Mouse (Mus musculus): ENCODE data around the gene Map4k3. TPM values are rescaled to one million over a fixed set of nuclear protein-coding genes. Genes with fewer than 3 reads are reported as not detected.
"Not testable (repeated sequence)": the region's sequence is repeated elsewhere in the genome, so short reads cannot be mapped to it uniquely, and the experiment has no call there.

Map4k3 gene
- polyA plus RNA-seq, 1 experiment = 38.0 TPM

- DNase-seq = no peak
- no peak overlapping the region for H3K4me3 ChIP-seq (replicated peaks; ENCODE audit: extremely low read depth, low read depth, low read length)
- TF ChIP-seq POLR2A (IDR thresholded peaks at IDR 0.05; ENCODE audit: borderline replicate concordance, extremely low read depth, low read depth, low read length) (no peak), CTCF (IDR thresholded peaks at IDR 0.05; ENCODE audit: insufficient read depth, low read length) (no peak)
- WGBS = 84% methylated on average over 16 of the region's 16 CpGs
- H3K4me1 ChIP-seq (ENCODE audit: control insufficient read depth, insufficient read depth, low read length) = no peaks in the 10 kb centered on the region
These were observed 32.3 kb upstream of the Map4k3 start for GRCm38 (mm10) chr17:80760344-80761145.

GRCm38 (mm10) chr17:80756043-80756442 is 27.8 kb upstream of the Map4k3 start:
- TF ChIP-seq POLR2A (IDR thresholded peaks at IDR 0.05; ENCODE audit: borderline replicate concordance, extremely low read depth, low read depth, low read length) (no peak), CTCF (IDR thresholded peaks at IDR 0.05; ENCODE audit: insufficient read depth, low read length) (no peak)
- Histone ChIP-seq H3K4me3 (replicated peaks; ENCODE audit: extremely low read depth, low read depth, low read length) (no peak overlapping the region), H3K4me1 (ENCODE audit: control insufficient read depth, insufficient read depth, low read length) (peaks cover 3% of the 10 kb centered on the region; the same call in 1 of the 2 replicates)
- WGBS = 65% methylated on average over 5 of the region's 5 CpGs
- DNase-seq = no peak

DNA sequence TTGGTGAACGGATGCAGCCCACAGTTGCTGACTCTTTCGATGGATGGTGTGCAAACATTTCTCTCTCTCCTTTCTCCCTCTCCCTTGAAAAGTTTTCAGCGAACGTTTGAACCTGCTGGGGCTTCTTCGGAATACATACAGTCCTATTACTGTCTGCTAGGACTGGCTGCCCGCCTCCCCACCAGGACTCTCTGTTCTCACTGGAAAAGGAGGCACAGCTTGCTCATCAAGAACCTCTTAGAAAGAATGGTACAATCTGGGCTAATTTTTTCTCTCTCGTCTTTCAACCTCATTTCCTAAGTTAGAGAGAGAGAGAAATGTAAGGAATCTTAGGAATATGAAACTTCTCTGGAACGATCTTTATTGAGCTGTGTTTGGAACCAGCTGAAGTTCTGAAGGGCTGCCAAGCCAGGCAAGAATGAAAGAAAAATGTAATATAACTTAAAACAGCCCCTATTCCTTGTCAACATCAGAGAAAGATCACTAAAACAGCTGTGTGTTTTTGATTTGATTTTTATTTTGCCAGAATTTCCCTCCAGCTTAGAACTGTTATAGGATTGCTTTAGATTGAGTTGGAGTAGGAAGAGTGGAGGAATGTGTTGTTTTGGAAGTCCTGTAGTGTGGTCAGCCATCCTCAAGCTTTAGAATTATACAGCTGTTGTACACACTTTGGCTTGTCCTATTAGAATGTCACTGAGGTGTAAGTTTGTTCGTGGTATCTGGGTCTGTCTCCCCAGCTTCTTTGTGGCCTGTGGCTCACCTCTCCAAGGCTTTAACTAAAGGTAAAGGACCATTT is 27.0 kb upstream of the Map4k3 start:
- Histone ChIP-seq H3K4me1 (ENCODE audit: control insufficient read depth, insufficient read depth, low read length) (peaks cover 3% of the 10 kb centered on the region; the same call in 1 of the 2 replicates), H3K4me3 (replicated peaks; ENCODE audit: extremely low read depth, low read depth, low read length) (no peak overlapping the region)
- DNase-seq = no peak
- TF ChIP-seq POLR2A (IDR thresholded peaks at IDR 0.05; ENCODE audit: borderline replicate concordance, extremely low read depth, low read depth, low read length) (no peak), CTCF (IDR thresholded peaks at IDR 0.05; ENCODE audit: insufficient read depth, low read length) (no peak)
- WGBS = 44% methylated on average over 9 of the region's 9 CpGs

GRCm38 (mm10) chr17:80754589-80754988 is 26.3 kb upstream of the Map4k3 start:
- peaks cover 3% of the 10 kb centered on the region; the same call in 1 of the 2 replicates for H3K4me1 ChIP-seq (ENCODE audit: control insufficient read depth, insufficient read depth, low read length)
- 25% methylated on average over 8 of the region's 8 CpGs for WGBS
- no peak for DNase-seq
- H3K4me3 ChIP-seq (replicated peaks; ENCODE audit: extremely low read depth, low read depth, low read length) = no peak overlapping the region
- TF ChIP-seq CTCF (IDR thresholded peaks at IDR 0.05; ENCODE audit: insufficient read depth, low read length) (no peak), POLR2A (IDR thresholded peaks at IDR 0.05; ENCODE audit: borderline replicate concordance, extremely low read depth, low read depth, low read length) (no peak)

GRCm38 (mm10) chr17:80752466-80752865 is 24.2 kb upstream of the Map4k3 start:
- no peak for TF ChIP-seq CTCF (IDR thresholded peaks at IDR 0.05; ENCODE audit: insufficient read depth, low read length)
- TF ChIP-seq POLR2A (IDR thresholded peaks at IDR 0.05; ENCODE audit: borderline replicate concordance, extremely low read depth, low read depth, low read length) = no peak
- Histone ChIP-seq H3K4me3 (replicated peaks; ENCODE audit: extremely low read depth, low read depth, low read length) (no peak overlapping the region), H3K4me1 (ENCODE audit: control insufficient read depth, insufficient read depth, low read length) (peaks cover 3% of the 10 kb centered on the region; the same call in 1 of the 2 replicates)
- 36% methylated on average over 1 of the region's 1 CpGs for WGBS
- DNase-seq = no peak

GRCm38 (mm10) chr17:80739421-80739820 is 11.1 kb upstream of the Map4k3 start:
- DNase-seq = no peak
- WGBS = 77% methylated on average over 5 of the region's 5 CpGs

DNA sequence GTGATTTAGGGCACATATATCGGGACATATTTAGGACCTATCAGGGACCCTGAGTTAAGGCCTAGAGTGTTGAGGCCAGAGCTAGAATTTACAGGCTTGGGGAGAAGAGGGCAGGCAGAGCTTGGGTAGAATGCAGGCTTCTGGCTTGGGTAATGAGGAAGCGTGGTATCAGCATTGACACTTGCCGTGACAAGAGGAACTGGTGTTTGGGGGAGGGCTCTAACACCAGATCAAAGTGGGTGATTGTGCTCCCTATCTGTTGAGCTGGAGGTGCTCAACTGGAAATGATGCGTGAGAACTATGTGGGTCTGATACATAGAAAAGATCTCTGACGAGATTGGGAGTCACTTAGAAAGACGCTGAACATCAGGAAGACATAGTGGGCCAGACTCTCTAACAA is 6.4 kb upstream of the Map4k3 start:
- H3K4me1 ChIP-seq (ENCODE audit: control insufficient read depth, insufficient read depth, low read length) = no peaks in the 10 kb centered on the region; the same call in 1 of the 2 replicates
- WGBS = 82% methylated on average over 6 of the region's 6 CpGs
- TF ChIP-seq CTCF (IDR thresholded peaks at IDR 0.05; ENCODE audit: insufficient read depth, low read length) (no peak), POLR2A (IDR thresholded peaks at IDR 0.05; ENCODE audit: borderline replicate concordance, extremely low read depth, low read depth, low read length) (no peak)
- no peak for DNase-seq
- H3K4me3 ChIP-seq (replicated peaks; ENCODE audit: extremely low read depth, low read depth, low read length) = no peak overlapping the region

More at GRCm38 (mm10) chr17:80739421-80739820, 11.1 kb upstream of the Map4k3 start:
- no peak for TF ChIP-seq CTCF (IDR thresholded peaks at IDR 0.05; ENCODE audit: insufficient read depth, low read length)
- no peak for TF ChIP-seq POLR2A (IDR thresholded peaks at IDR 0.05; ENCODE audit: borderline replicate concordance, extremely low read depth, low read depth, low read length)
- Histone ChIP-seq H3K4me1 (ENCODE audit: control insufficient read depth, insufficient read depth, low read length) (no peaks in the 10 kb centered on the region), H3K4me3 (replicated peaks; ENCODE audit: extremely low read depth, low read depth, low read length) (no peak overlapping the region)

- DNase-seq = no peak
- WGBS = 80% methylated on average over 12 of the region's 12 CpGs
- TF ChIP-seq CTCF (IDR thresholded peaks at IDR 0.05; ENCODE audit: insufficient read depth, low read length) = no peak
- TF ChIP-seq POLR2A (IDR thresholded peaks at IDR 0.05; ENCODE audit: borderline replicate concordance, extremely low read depth, low read depth, low read length) = no peak
- Histone ChIP-seq H3K4me1 (ENCODE audit: control insufficient read depth, insufficient read depth, low read length) (peaks cover 3% of the 10 kb centered on the region), H3K4me3 (replicated peaks; ENCODE audit: extremely low read depth, low read depth, low read length) (no peak overlapping the region)
These were observed 5.0 kb upstream of the Map4k3 start for GRCm38 (mm10) chr17:80733121-80733800.

GRCm38 (mm10) chr17:80732256-80732655 is 4.0 kb upstream of the Map4k3 start:
- 70% methylated on average over 4 of the region's 4 CpGs for WGBS
- TF ChIP-seq CTCF (IDR thresholded peaks at IDR 0.05; ENCODE audit: insufficient read depth, low read length) (no peak), POLR2A (IDR thresholded peaks at IDR 0.05; ENCODE audit: borderline replicate concordance, extremely low read depth, low read depth, low read length) (no peak)
- DNase-seq = no peak
- no peak overlapping the region for H3K4me3 ChIP-seq (replicated peaks; ENCODE audit: extremely low read depth, low read depth, low read length)
- H3K4me1 ChIP-seq (ENCODE audit: control insufficient read depth, insufficient read depth, low read length) = peaks cover 3% of the 10 kb centered on the region

DNA sequence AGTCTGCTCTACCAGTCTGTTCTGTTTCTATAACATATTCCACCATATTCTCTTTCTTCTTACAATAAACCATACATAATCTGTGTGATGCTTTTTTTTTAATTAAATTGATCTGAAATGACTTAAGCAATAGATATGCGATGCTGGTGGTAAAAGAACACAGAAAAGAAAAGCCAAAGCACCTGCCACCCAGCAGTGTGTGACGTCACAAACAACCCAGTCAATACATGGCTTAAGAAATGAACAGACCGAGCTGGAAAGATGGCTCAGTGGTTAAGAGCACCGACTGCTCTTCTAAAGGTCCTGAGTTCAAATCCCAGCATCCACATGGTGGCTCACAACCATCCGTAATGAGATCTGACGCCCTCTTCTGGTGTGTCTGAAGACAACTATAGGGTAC is 2.0 kb upstream of the Map4k3 start:
- WGBS = 92% methylated on average over 6 of the region's 6 CpGs
- H3K4me3 ChIP-seq (replicated peaks; ENCODE audit: extremely low read depth, low read depth, low read length); H3K4me1 ChIP-seq (ENCODE audit: control insufficient read depth, insufficient read depth, low read length); DNase-seq: not testable (repeated sequence)
